Mouse (Mus musculus) Patski (cell line): Measurements from ENCODE around the gene Alox5. TPM values are rescaled to one million over a fixed set of nuclear protein-coding genes. Genes with fewer than 3 reads are reported as not detected.
A peak's percentile ranks its signal among the peaks of the same experiment; 100 is the strongest.
"Not testable (repeated sequence)": the region's sequence is repeated elsewhere in the genome, so short reads cannot be mapped to it uniquely, and the experiment has no call there.

Experiments used
- ATAC-seq: fragments of 100-300 bp; one replicate; pipeline ENCODE4 v1.8.0; 2021
- CTCF ChIA-PET: fragments of 350-600 bp; sonication (Branson Sonifier 250); formaldehyde crosslinking; loops from one replicate; lab custom pipeline; 2022; ENCODE audit warnings: inconsistent platforms; lab: Charles Lee
- POLR2A ChIA-PET: fragments of 350-600 bp; sonication (Branson Sonifier 250); formaldehyde crosslinking; loops from one replicate; lab custom pipeline; 2022; ENCODE audit warnings: antibody characterized with exemption, inconsistent platforms; lab: Charles Lee
- DNase-seq: peaks from one replicate; pipeline ENCODE4 v3.0.0-alpha.2; 2011; ENCODE audit warnings: low read depth, low spot score
- H3K27me3 ChIP-seq: fragments of 371-371 bp; one replicate; pipeline ENCODE4 v1.5.1; 2021
- CTCF ChIP-seq: fragments of 100-300 bp; IDR thresholded peaks from one replicate; pipeline ENCODE4 v1.5.1; 2021
- in situ Hi-C: fragments of 300-500 bp; cut with MboI; formaldehyde crosslinking; loops from 3 replicates; pipeline ENCODE4 v1.11.1; 2018; ENCODE audit warnings: low pct_unique_long_range_greater_than_20kb, mixed read lengths
- polyA plus RNA-seq: library from polyadenylated mRNA; unstranded; gene quantifications from one replicate; pipeline ENCODE4 v1.2.3, GENCODE M21; 2021

Alox5 gene
- not detected for polyA plus RNA-seq

DNA sequence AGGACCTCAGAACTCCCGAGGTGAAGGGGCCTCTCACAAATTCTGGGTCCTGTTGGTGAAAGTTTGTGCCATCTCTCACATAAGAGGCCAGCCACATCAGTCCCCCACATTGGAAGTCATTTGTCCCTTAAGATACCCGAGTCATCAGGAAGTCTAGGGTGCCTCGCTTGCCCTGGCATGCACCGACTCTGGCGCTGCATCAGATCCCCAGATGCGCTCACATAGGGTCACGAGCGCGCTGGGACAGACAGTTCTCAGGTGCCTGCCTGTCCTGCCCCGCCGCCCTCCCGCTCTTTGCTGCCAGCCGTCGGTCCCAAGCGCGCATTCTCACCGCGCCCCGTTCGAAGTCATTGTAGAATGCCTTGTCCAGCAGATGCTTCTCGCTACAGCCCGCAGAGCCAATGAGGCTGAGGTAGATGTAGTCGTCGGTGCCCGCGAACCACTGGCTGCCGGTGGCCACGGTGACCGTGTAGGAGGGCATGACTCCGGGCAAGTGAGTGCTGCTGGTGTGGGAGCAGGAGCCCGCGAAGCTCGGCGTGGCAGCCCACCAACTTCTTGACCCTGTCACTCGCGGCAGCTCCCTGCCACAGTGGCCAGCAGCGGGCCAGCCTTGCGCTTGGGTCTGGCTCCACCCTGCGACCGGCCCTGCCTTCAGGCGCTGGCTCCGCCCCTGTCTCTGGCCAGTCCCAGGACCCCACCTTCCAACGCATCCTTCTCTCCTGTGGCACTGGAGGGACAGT, at the start of gene Alox5:
Gene Alox5, minus strand, starts transcription at position 635 of the 740 bp plus-strand sequence.
- peaks cover 43% of the 10 kb centered on the region for H3K27me3 ChIP-seq
- CTCF ChIA-PET = no interaction called here
- POLR2A ChIA-PET = no interaction called here
- DNase-seq (no peak), ATAC-seq (no peak)
- no peak for TF ChIP-seq CTCF
- in situ Hi-C loops = no loop called here

DNA sequence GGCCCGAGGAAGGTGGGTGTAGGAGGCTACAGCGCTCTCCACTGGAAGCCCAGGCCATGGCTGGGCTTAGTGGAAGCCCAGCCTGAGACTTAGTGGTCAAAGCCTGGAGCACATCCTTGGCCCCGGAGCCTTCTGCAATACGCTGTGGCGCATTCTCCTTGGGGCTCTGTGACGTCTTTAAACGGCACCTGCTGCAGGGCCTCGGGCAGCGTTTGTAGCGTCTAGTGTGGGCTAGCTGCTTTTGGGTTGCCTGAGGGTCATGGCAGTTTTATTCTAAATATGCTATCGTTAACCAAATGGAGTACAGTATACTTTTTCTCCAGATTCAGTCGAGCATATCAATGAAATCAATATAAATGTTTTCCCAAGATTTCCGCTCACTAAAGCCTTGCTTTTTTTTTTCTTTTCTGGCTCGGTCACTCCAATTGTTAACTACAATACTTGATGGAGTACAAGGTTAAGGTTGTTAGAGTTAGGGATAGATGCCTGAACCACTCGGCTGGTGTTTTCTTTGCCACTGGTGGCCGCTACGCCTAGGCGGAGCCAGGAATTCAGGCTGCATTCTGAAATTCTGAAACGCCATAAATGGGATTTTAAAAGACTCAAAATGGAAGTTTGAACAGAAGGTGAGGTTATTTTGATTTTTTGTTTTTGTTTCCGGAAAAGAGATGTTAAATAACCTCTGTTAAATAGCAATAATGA, 45.5 kb upstream of the Alox5 start, which contains the start of gene Olfr212:
Gene Olfr212, plus strand, starts transcription at position 215 of the 702 bp plus-strand sequence.
- H3K27me3 ChIP-seq, POLR2A ChIA-PET, ATAC-seq, CTCF ChIA-PET, in situ Hi-C loops, DNase-seq: not testable (repeated sequence)

DNA sequence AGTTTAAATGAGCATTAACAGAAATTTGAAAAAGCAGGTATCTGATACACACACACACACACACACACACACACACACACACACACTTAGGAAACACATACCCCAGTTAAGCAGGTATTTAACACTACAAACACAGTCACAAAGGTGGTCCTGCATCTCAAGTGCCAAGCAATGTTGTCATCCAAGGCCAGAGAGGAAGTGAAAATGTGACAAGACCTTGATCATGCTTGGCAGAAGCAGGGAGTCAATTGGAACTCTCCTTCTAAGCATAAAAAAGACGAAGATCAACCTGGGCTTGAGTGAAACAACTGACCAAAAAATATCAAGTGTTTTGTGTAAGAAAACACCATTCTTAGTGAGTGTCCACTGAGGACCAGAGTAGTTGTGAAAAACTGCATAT, 35.0 kb upstream of the Alox5 start:
- ATAC-seq (no peak), DNase-seq (no peak)
- CTCF ChIA-PET = no interaction called here
- H3K27me3 ChIP-seq = peaks cover 53% of the 10 kb centered on the region
- in situ Hi-C loops = no loop called here
- no peak for TF ChIP-seq CTCF
- POLR2A ChIA-PET = no interaction called here

DNA sequence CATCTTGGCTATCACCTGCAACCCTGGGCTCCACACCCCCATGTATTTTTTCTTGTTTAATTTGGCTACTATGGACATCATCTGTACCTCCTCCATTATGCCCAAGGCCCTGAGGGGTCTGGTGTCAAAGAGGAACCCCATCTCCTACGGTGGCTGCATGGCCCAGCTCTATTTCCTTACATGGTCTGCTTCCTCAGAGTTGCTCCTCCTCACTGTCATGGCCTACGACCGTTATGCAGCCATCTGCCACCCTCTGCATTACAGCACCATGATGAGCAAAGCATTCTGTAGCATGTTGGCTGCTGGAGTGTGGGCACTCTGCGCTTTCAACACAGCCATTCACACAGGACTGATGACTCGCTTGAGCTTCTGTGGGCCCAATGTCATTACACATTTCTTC, 32.8 kb upstream of the Alox5 start:
- no peak for DNase-seq
- CTCF ChIA-PET = no interaction called here
- in situ Hi-C loops = no loop called here
- H3K27me3 ChIP-seq = peaks cover 74% of the 10 kb centered on the region
- ATAC-seq = no peak
- no peak for TF ChIP-seq CTCF
- POLR2A ChIA-PET = no interaction called here

DNA sequence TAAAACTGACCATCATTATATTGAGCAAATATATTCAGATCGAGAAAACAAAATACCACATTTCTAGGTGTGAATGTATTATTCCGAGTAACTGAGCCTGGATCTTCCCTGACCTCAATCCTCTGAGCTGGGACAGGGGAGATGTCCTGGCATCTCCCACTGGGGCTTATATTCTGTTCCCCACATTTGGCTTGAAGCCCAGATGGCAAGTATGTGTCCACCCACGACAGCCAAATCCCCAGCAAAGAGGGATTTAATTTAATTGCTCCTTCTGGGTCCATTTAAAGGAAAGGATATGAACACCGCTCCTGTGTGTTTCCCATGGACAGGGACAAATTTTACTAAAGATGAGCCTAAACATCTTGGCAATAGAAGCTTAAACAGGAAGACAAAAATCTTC, 27.8 kb upstream of the Alox5 start, which contains the start of gene Olfr211:
Gene Olfr211, plus strand, starts transcription at position 301 of the 400 bp plus-strand sequence.
- DNase-seq (no peak), ATAC-seq (no peak)
- POLR2A ChIA-PET = interaction anchor here (1.9 kb wide), 1 partner anchor 31 kb away, joined by 4 read pairs; no protein-coding TSS in a partner anchor
- in situ Hi-C loops = no loop called here
- CTCF ChIA-PET = no interaction called here
- H3K27me3 ChIP-seq = peaks cover 71% of the 10 kb centered on the region
- no peak for TF ChIP-seq CTCF

DNA sequence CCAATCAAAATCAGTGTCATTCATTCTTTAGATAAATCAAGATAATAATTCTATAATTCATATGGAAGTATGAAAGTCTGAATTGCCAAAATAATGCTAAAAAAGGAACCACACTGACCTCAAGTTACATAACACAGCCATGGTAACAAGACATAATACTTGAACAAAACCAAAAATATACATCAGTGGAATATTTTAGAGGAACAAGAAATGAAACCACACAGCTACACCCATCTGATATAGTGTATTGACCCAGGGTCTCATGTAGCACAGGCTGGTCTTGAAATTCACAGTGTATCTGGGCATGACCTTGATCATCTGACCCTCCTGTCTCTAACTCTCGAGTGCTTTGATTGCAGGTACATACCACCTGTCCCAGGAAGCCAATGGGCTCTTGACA, 25.9 kb upstream of the Alox5 start:
- CTCF ChIA-PET = no interaction called here
- no peak for DNase-seq
- POLR2A ChIA-PET = no interaction called here
- TF ChIP-seq CTCF = no peak
- in situ Hi-C loops = no loop called here
- H3K27me3 ChIP-seq = peaks cover 70% of the 10 kb centered on the region
- no peak for ATAC-seq

DNA sequence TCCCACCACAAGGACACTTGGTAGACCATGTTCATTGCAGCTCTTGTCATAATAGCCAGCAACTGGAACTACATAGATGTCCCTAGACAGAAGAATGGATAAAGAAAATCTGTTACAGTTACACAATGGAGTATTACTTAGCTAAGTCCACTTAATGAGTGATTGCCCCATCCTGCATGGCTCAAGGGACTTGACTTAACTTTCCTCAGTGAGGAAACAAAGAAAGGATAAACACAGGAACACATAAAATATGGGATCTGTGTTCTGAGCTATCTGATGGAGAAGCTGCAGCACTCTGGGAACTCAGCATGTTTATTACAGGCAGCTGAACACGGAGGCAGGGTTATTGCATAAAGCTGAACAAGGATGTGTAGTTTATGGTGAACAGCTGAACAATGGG, 24.1 kb upstream of the Alox5 start:
- TF ChIP-seq CTCF = no peak
- H3K27me3 ChIP-seq = peaks cover 59% of the 10 kb centered on the region
- no peak for ATAC-seq
- CTCF ChIA-PET = interaction anchor here (1.1 kb wide), 1 partner anchor 10 kb away, joined by 3 read pairs; no protein-coding TSS in a partner anchor
- no peak for DNase-seq
- POLR2A ChIA-PET = no interaction called here
- in situ Hi-C loops = no loop called here

DNA sequence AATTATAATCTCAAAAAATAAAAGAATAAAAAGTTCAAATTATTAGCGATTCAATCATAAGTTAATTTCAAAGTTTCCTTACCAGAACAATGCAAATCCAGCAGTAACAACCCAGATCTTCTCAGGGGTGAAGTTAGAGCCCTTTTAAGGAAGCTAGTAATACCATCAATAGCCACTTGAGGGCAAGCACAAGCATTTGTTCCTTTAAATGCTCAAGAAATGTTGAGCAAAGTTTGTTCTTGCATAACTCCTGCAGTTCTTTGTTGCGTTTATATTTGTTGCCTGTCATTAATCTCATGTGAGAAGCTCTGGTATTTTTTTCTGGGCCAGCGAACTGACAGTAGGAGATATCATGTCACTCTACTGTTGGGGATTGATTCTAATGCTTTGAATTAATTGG, 7.1 kb upstream of the Alox5 start:
- ChIA-PET CTCF (no interaction called here), POLR2A (no interaction called here)
- in situ Hi-C loops = no loop called here
- ATAC-seq (no peak), DNase-seq (no peak)
- H3K27me3 ChIP-seq = peaks cover 20% of the 10 kb centered on the region
- peak; percentile 38 for TF ChIP-seq CTCF

DNA sequence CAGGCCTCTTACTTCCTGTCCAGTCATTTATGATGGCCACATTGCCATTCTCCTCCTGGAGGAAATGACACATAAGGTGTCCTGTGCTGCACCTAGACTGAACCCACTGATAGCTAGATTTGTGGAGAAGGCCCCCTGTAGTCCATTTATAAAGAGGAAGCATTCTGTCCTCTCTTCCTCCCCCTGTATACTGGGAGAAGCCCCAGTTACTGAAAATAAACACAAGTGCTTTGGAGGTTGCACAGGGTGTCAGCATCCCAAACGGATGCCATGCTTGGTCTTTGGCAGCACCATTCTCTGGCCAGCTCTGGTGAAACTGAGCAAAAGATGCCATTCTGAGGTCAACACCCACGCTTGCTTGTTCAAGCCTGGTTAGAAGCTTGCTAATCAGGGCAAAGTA, 1.7 kb downstream of the Alox5 start:
- POLR2A ChIA-PET = no interaction called here
- DNase-seq = no peak
- no peak for TF ChIP-seq CTCF
- in situ Hi-C loops = no loop called here
- ATAC-seq = no peak
- CTCF ChIA-PET = no interaction called here
- peaks cover 47% of the 10 kb centered on the region for H3K27me3 ChIP-seq

DNA sequence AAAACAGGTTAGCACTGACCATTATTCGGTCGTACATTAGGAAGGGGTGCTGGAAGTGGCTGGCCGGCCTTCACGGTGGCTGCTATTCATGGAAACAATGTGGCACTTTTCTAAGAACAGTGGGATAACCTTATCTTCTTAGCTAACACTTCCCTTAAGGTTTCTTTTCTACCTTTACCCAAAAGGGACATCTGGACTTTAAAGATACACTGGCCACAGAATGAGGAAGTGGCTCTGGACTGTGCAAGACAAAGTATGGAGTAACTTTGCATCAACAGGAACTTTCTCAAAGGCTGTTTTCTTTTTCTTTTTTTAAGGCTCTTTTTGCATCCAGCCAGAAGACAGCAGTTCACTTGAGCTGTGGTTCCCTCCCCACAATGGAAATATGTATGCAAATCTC, 2.2 kb downstream of the Alox5 start:
- ATAC-seq (no peak), DNase-seq (no peak)
- CTCF ChIA-PET = no interaction called here
- POLR2A ChIA-PET = no interaction called here
- in situ Hi-C loops = no loop called here
- H3K27me3 ChIP-seq = peaks cover 47% of the 10 kb centered on the region
- TF ChIP-seq CTCF = no peak

DNA sequence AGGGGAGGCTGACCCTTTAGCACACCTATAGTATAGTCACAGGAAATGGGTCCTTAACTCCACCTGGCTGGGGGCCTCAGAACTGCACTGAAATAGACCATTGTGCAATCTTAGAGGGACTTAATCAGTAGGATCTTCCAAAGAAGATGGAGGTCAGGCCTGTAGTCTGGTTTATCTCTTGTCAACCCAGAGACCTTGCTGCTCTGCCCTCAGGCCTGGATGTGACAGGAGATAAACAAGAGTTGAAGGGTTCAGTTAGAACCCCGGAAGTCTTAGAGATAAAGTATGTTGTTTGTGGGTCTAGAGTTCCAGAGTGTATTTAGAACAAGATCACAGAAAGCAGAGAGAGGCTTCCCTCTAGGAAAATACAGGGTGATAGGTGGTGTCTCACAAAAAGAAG, 4.5 kb downstream of the Alox5 start:
- TF ChIP-seq CTCF = no peak
- ChIA-PET CTCF (no interaction called here), POLR2A (no interaction called here)
- DNase-seq = no peak
- no peak for ATAC-seq
- peaks cover 35% of the 10 kb centered on the region for H3K27me3 ChIP-seq
- in situ Hi-C loops = no loop called here
